Mouse (Mus musculus) myocyte (in vitro differentiated cells): ENCODE data around the gene Heatr5a.

Experiments
- MAX ChIP-seq: IDR thresholded peaks from one replicate; pipeline ENCODE4 v1.6.1; 2011; ENCODE audit warnings: low read depth, mild to moderate bottlenecking, control low read depth
- POLR2A ChIP-seq: IDR thresholded peaks from one replicate; pipeline ENCODE4 v1.6.1; 2011; ENCODE audit warnings: low read depth, mild to moderate bottlenecking, control low read depth, moderate library complexity; ENCODE audit not compliant: insufficient read length

- TF ChIP-seq MAX (no peak), POLR2A (no peak)
These were observed 83.5 kb downstream of the Heatr5a start for GRCm38 (mm10) chr12:51887301-51888290.
